Mouse (Mus musculus) embryo, embryonic 11.5 days (tissue): ENCODE results near the gene Inava.

ENCODE experiments used
- DNase-seq: peaks from one replicate; pipeline ENCODE4 v3.0.0-alpha.2; 2012; ENCODE audit warnings: low read depth, low spot score

Inava gene

GRCm38 (mm10) chr1:136231596-136231995 is 2.5 kb downstream of the Inava start:
- DNase-seq, result no peak

GRCm38 (mm10) chr1:136230201-136230600 is 3.9 kb downstream of the Inava start:
- no peak for DNase-seq

- no peak for DNase-seq
Observed at GRCm38 (mm10) chr1:136229040-136229373, 5.1 kb downstream of the Inava start.

GRCm38 (mm10) chr1:136228328-136229039 is 5.6 kb downstream of the Inava start:
- no peak for DNase-seq

GRCm38 (mm10) chr1:136227870-136228269 is 6.2 kb downstream of the Inava start:
- no peak for DNase-seq

- no peak for DNase-seq
Observed at GRCm38 (mm10) chr1:136226626-136227025, 7.4 kb downstream of the Inava start.

GRCm38 (mm10) chr1:136225846-136226245 is 8.2 kb downstream of the Inava start:
- DNase-seq, result no peak

- no peak for DNase-seq
Observed at GRCm38 (mm10) chr1:136223758-136224342, 10.2 kb downstream of the Inava start.

- DNase-seq, result no peak
Observed at GRCm38 (mm10) chr1:136222386-136222785, 11.7 kb downstream of the Inava start.

GRCm38 (mm10) chr1:136220037-136220871 is 13.8 kb downstream of the Inava start:
- DNase-seq, result no peak

- no peak for DNase-seq
Observed at GRCm38 (mm10) chr1:136214304-136214703, 19.8 kb downstream of the Inava start.

- no peak for DNase-seq
Observed at GRCm38 (mm10) chr1:136212803-136213202, 21.3 kb downstream of the Inava start, which contains the start of gene Mroh3. TSS of gene Mroh3 (minus strand) at chr1:136212828.

GRCm38 (mm10) chr1:136190033-136190432 is 44.0 kb downstream of the Inava start:
- DNase-seq, result no peak

GRCm38 (mm10) chr1:136179511-136180001 is 54.5 kb downstream of the Inava start:
- DNase-seq, result no peak

- no peak for DNase-seq
Observed at GRCm38 (mm10) chr1:136178741-136179140, 55.3 kb downstream of the Inava start.

GRCm38 (mm10) chr1:136177085-136177484 is 57.0 kb downstream of the Inava start:
- DNase-seq, result no peak

GRCm38 (mm10) chr1:136175183-136175582 is 58.9 kb downstream of the Inava start:
- DNase-seq, result peak; percentile 46

- no peak for DNase-seq
Observed at GRCm38 (mm10) chr1:136174101-136174606, 59.9 kb downstream of the Inava start.

GRCm38 (mm10) chr1:136172696-136173095 is 61.4 kb downstream of the Inava start:
- no peak for DNase-seq

GRCm38 (mm10) chr1:136170109-136170508 is 64.0 kb downstream of the Inava start:
- DNase-seq, result peak; percentile 73

- DNase-seq, result no peak
Observed at GRCm38 (mm10) chr1:136167657-136168056, 66.4 kb downstream of the Inava start.

GRCm38 (mm10) chr1:136165436-136165835 is 68.6 kb downstream of the Inava start:
- no peak for DNase-seq
